Mouse (Mus musculus): ENCODE data around the gene Mymx. TPM values are rescaled to one million over a fixed set of nuclear protein-coding genes. Genes with fewer than 3 reads are reported as not detected.
"Not testable (repeated sequence)": the region's sequence is repeated elsewhere in the genome, so short reads cannot be mapped to it uniquely, and the experiment has no call there.

The Mymx gene
- polyA plus RNA-seq, 1 experiment from 2014 or later: 22.9 TPM

- H3K27me3 ChIP-seq: no peaks in the 10 kb centered on the region
- H3K27ac ChIP-seq: no peak overlapping the region
- H3K9me3 ChIP-seq: no peaks in the 10 kb centered on the region
- 25% methylated on average over 15 of the region's 15 CpGs for WGBS
- H3K9ac ChIP-seq: no peak overlapping the region
- H3K4me1 ChIP-seq: peaks cover 18% of the 10 kb centered on the region
- no peaks in the 10 kb centered on the region for H3K36me3 ChIP-seq
- peak overlapping the region; percentile 39 for H3K4me2 ChIP-seq
- ATAC-seq (ENCODE audit: insufficient number of reproducible peaks, low FRiP score, low TSS enrichment, low read depth): peak; percentile 32; the same call in 1 of the 2 replicates
- peak overlapping the region; percentile 13; the same call in 1 of the 2 replicates for H3K4me3 ChIP-seq
Observed at GRCm38 (mm10) chr17:45626577-45627134, 24.8 kb upstream of the Mymx start.

DNA sequence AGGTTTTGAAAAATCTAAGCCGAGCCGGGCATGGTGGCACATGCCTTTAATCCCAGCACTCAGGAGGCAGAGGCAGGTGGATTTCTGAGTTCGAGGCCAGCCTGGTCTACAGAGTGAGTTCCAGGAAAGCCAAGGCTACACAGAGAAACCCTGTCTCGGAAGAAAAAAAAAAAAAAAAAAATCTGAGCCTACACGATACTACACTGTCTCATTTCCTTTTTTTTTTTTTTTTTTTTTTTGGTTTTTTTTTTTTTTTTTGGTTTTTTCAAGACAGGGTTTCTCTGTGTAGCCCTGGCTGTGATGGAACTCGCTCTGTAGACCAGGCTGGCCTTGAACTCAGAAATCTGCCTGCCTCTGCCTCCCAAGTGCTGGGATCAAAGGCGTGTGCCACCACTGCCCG lies 21.5 kb upstream of the Mymx start:
- ATAC-seq (ENCODE audit: insufficient number of reproducible peaks, low FRiP score, low TSS enrichment, low read depth); H3K9me3 ChIP-seq; H3K27me3 ChIP-seq; H3K27ac ChIP-seq; H3K4me2 ChIP-seq; H3K4me3 ChIP-seq; H3K9ac ChIP-seq; H3K36me3 ChIP-seq: not testable (repeated sequence)
- peaks cover 13% of the 10 kb centered on the region for H3K4me1 ChIP-seq
- 85% methylated on average over 8 of the region's 8 CpGs for WGBS

DNA sequence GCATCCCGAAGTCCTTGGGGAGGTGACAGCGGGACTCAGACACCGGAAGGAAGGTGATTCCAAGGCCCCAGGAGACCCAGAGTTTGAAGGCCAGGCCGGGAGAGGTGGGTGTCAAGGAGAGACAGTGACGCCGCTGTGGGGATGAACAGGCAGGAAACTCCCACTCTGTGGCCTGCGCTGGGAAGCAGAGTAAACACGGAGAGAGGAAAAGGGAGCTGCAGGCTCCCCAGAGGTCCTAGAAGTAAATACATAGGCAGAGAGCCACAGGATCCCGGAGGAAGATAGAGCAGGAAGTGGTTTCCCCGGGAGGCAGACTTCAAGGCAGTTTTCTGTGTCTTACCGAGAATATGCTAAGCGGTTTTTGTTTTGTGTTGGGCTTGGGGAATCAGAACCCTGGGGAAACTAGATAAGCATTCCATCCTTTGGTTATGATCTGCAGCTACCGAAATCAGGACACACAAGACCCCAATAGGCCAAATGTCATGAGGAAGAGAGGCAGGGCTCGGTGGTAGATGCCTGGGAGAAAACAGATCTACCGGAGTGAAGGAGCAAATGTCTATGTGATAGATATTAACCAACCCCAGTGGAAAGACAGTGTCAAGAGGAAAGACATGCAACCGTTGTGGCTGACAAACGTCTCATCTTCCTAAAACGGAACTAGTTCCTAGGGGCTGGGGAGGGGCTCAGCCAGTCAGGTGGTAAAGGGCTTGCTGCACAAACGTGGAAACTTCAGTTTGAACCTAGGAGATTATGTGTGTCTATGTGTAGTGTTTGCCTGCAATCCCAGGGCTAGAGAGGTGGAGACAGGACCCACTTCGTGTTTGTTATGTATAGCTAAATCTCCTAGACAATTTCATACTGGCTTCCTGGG lies 17.7 kb upstream of the Mymx start:
- H3K9me3 ChIP-seq: no peaks in the 10 kb centered on the region
- H3K9ac ChIP-seq: no peak overlapping the region
- no peaks in the 10 kb centered on the region for H3K27me3 ChIP-seq
- H3K4me1 ChIP-seq: peaks cover 9% of the 10 kb centered on the region; the same call in 1 of the 2 replicates
- ATAC-seq (ENCODE audit: insufficient number of reproducible peaks, low FRiP score, low TSS enrichment, low read depth): no peak
- WGBS: 25% methylated on average over 20 of the region's 20 CpGs
- peak overlapping the region; percentile 16 for H3K4me3 ChIP-seq
- H3K27ac ChIP-seq: peak overlapping the region; percentile 75
- no peaks in the 10 kb centered on the region for H3K36me3 ChIP-seq
- peak overlapping the region; percentile 30 for H3K4me2 ChIP-seq

GRCm38 (mm10) chr17:45618941-45619385 lies 17.1 kb upstream of the Mymx start:
- H3K4me3 ChIP-seq: peak overlapping the region; percentile 16
- H3K4me2 ChIP-seq: peak overlapping the region; percentile 30
- 18% methylated on average over 8 of the region's 8 CpGs for WGBS
- peaks cover 9% of the 10 kb centered on the region; the same call in 1 of the 2 replicates for H3K4me1 ChIP-seq
- no peaks in the 10 kb centered on the region for H3K36me3 ChIP-seq
- ATAC-seq (ENCODE audit: insufficient number of reproducible peaks, low FRiP score, low TSS enrichment, low read depth): no peak
- H3K9me3 ChIP-seq: no peaks in the 10 kb centered on the region
- H3K27me3 ChIP-seq: no peaks in the 10 kb centered on the region
- no peak overlapping the region for H3K9ac ChIP-seq
- peak overlapping the region; percentile 75 for H3K27ac ChIP-seq

GRCm38 (mm10) chr17:45617655-45618054 lies 15.8 kb upstream of the Mymx start:
- no peaks in the 10 kb centered on the region for H3K36me3 ChIP-seq
- H3K9me3 ChIP-seq: no peaks in the 10 kb centered on the region
- 89% methylated on average over 6 of the region's 6 CpGs for WGBS
- peaks cover 9% of the 10 kb centered on the region; the same call in 1 of the 2 replicates for H3K4me1 ChIP-seq
- H3K27ac ChIP-seq: no peak overlapping the region
- no peak overlapping the region for H3K4me3 ChIP-seq
- no peaks in the 10 kb centered on the region for H3K27me3 ChIP-seq
- no peak overlapping the region for H3K4me2 ChIP-seq
- no peak for ATAC-seq (ENCODE audit: insufficient number of reproducible peaks, low FRiP score, low TSS enrichment, low read depth)
- no peak overlapping the region for H3K9ac ChIP-seq

DNA sequence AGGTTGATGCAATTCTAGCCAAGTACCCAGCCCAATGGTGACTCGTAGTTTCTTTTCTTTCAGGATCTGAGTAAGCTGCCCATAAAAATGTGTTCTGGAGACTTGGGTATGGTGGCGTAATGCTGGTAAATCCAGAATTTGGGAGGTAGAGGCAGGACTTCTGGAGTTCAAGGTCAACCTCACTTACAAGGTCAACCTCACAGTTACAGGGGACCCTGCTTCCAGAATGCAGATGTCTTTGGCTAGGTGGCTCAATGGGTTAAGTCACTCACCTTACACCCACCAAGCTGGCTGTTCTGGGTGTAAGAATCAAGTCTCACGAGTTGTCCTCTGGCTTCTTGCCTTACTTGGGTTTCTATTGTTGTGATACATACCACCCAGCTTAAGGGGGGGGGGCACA lies 14.8 kb upstream of the Mymx start:
- H3K27ac ChIP-seq: no peak overlapping the region
- no peak overlapping the region for H3K4me3 ChIP-seq
- no peak overlapping the region for H3K4me2 ChIP-seq
- WGBS: 67% methylated on average over 3 of the region's 3 CpGs
- no peaks in the 10 kb centered on the region for H3K9me3 ChIP-seq
- peaks cover 9% of the 10 kb centered on the region; the same call in 1 of the 2 replicates for H3K4me1 ChIP-seq
- ATAC-seq (ENCODE audit: insufficient number of reproducible peaks, low FRiP score, low TSS enrichment, low read depth): no peak
- H3K36me3 ChIP-seq: no peaks in the 10 kb centered on the region
- H3K9ac ChIP-seq: no peak overlapping the region
- H3K27me3 ChIP-seq: no peaks in the 10 kb centered on the region

DNA sequence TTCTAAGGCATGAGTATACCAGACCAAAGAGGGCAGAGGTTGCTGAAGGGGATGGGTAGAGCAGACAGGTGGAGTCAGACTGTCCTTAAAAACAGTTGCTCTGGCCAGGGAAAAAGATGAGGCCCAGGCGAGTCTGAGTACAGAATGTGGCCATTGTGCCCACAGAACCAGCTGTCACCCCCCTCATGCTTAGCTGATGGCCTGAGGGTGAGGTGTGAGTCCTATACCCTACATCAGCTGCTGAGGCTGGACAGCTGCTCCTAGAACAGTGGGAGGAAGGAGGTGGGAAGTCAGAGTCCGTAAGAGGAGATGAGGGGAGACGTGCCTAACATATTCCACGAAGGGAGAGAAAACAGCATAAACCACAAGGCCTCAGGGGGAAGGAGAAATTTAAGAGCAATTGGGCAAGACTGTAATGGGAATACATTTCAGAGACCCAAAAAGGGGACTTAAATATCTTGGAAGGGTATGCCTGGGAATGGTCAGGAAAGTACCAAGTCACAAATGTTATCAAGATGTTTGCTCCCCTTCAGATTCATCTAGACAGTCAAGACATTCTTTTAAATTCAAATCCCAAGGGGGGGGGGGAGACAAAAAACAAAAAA lies 14.2 kb upstream of the Mymx start:
- Histone ChIP-seq H3K27me3 (no peaks in the 10 kb centered on the region), H3K4me2 (no peak overlapping the region), H3K27ac (no peak overlapping the region), H3K36me3 (no peaks in the 10 kb centered on the region), H3K4me3 (no peak overlapping the region), H3K9me3 (no peaks in the 10 kb centered on the region), H3K4me1 (peaks cover 9% of the 10 kb centered on the region; the same call in 1 of the 2 replicates), H3K9ac (no peak overlapping the region)
- ATAC-seq (ENCODE audit: insufficient number of reproducible peaks, low FRiP score, low TSS enrichment, low read depth): peak; percentile 52
- WGBS: 41% methylated on average over 4 of the region's 4 CpGs

DNA sequence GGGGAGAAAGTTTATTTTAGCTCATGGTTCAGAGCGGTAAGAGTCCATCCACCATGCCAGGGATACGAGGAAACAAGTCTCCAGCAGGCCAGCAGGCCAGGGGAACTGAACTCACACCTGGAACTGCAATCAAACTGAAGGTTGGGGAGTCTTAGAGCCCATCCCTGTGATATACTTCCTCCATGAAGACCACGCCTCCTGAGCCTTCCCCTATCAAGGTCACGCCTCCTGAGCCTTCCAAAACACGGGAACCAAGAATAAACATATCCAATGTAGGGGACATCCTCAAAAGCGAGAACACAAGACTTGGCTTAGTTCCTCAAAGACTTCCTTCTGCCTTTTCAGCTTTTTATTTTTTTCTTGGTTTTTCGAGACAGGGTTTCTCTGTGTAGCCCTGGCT lies 11.0 kb upstream of the Mymx start:
- ATAC-seq (ENCODE audit: insufficient number of reproducible peaks, low FRiP score, low TSS enrichment, low read depth): no peak
- 81% methylated on average over 7 of the region's 7 CpGs for WGBS
- Histone ChIP-seq H3K27ac (no peak overlapping the region), H3K9ac (no peak overlapping the region), H3K27me3 (no peaks in the 10 kb centered on the region), H3K4me3 (no peak overlapping the region), H3K36me3 (no peaks in the 10 kb centered on the region), H3K4me2 (no peak overlapping the region), H3K4me1 (no peaks in the 10 kb centered on the region), H3K9me3 (no peaks in the 10 kb centered on the region)

GRCm38 (mm10) chr17:45612008-45612407 lies 10.1 kb upstream of the Mymx start:
- ATAC-seq (ENCODE audit: insufficient number of reproducible peaks, low FRiP score, low TSS enrichment, low read depth): no peak
- Histone ChIP-seq H3K36me3 (no peaks in the 10 kb centered on the region), H3K4me1 (no peaks in the 10 kb centered on the region), H3K9me3 (no peaks in the 10 kb centered on the region), H3K4me2 (no peak overlapping the region), H3K27ac (no peak overlapping the region), H3K4me3 (no peak overlapping the region), H3K9ac (no peak overlapping the region), H3K27me3 (no peaks in the 10 kb centered on the region)
- WGBS: 64% methylated on average over 8 of the region's 8 CpGs

- H3K9me3 ChIP-seq: no peaks in the 10 kb centered on the region
- H3K4me3 ChIP-seq: no peak overlapping the region
- no peaks in the 10 kb centered on the region for H3K27me3 ChIP-seq
- no peaks in the 10 kb centered on the region for H3K4me1 ChIP-seq
- 35% methylated on average over 5 of the region's 5 CpGs for WGBS
- no peak for ATAC-seq (ENCODE audit: insufficient number of reproducible peaks, low FRiP score, low TSS enrichment, low read depth)
- no peaks in the 10 kb centered on the region for H3K36me3 ChIP-seq
- no peak overlapping the region for H3K9ac ChIP-seq
- peak overlapping the region; percentile 61; the same call in 1 of the 2 replicates for H3K27ac ChIP-seq
- H3K4me2 ChIP-seq: no peak overlapping the region
Observed at GRCm38 (mm10) chr17:45610144-45610866, 8.4 kb upstream of the Mymx start.

DNA sequence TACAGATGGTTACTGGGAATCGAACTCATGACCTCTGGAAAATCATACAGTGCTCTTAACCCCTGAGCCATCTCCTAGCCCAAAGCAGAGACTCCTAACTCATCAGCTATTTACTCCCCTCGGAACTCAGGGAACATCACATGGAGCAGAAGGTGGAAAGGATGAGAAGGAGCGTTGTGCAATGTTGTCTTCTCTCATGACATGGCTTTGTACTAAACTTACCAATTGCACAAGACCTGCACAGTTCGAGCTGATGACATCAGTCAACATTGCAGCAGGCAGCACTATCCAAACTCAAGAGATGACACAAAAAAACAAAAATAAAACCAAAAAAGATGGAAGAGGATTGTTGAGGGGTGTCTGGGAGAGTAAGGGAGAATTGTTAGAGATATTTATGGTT lies 6.5 kb upstream of the Mymx start:
- Histone ChIP-seq H3K9me3 (no peaks in the 10 kb centered on the region), H3K4me1 (no peaks in the 10 kb centered on the region), H3K36me3 (no peaks in the 10 kb centered on the region), H3K4me3 (no peak overlapping the region), H3K9ac (no peak overlapping the region), H3K27ac (no peak overlapping the region), H3K4me2 (no peak overlapping the region), H3K27me3 (no peaks in the 10 kb centered on the region)
- ATAC-seq (ENCODE audit: insufficient number of reproducible peaks, low FRiP score, low TSS enrichment, low read depth): no peak
- 82% methylated on average over 4 of the region's 4 CpGs for WGBS
